Mouse (Mus musculus) embryonic facial prominence, embryonic 13.5 days (tissue): ENCODE measurements around the gene Sft2d1. TPM values are rescaled to one million over a fixed set of nuclear protein-coding genes. Genes with fewer than 3 reads are reported as not detected.

Experiments used
- ATAC-seq: fragments of 200-750 bp; cut with Nextera tagmentation; 2 replicates; pipeline ENCODE4 v1.8.0; 2017; ENCODE audit warnings: low read depth; ENCODE audit not compliant: insufficient number of reproducible peaks, insufficient read depth, low FRiP score, low TSS enrichment
- H3K27ac ChIP-seq: fragments of 300-500 bp; sonication (generic); 2 replicates; pipeline ENCODE4 v1.5.1; 2015; ENCODE audit warnings: moderate library complexity, mild to moderate bottlenecking, inconsistent platforms
- H3K27me3 ChIP-seq: fragments of 300-500 bp; sonication (generic); 2 replicates; pipeline ENCODE4 v1.6.1; 2015; ENCODE audit warnings: mild to moderate bottlenecking, inconsistent platforms
- H3K36me3 ChIP-seq: fragments of 300-500 bp; sonication (generic); 2 replicates; pipeline ENCODE4 v1.6.1; 2015; ENCODE audit warnings: mild to moderate bottlenecking, inconsistent platforms
- H3K4me1 ChIP-seq: fragments of 300-500 bp; sonication (generic); 2 replicates; pipeline ENCODE4 v1.6.1; 2015; ENCODE audit warnings: inconsistent platforms
- H3K4me2 ChIP-seq: fragments of 300-500 bp; sonication (generic); 2 replicates; pipeline ENCODE4 v1.6.1; 2015; ENCODE audit warnings: moderate library complexity, mild to moderate bottlenecking, inconsistent platforms
- H3K4me3 ChIP-seq: fragments of 300-500 bp; sonication (generic); 2 replicates; pipeline ENCODE4 v1.5.1; 2015; ENCODE audit warnings: mild to moderate bottlenecking, inconsistent platforms
- H3K9ac ChIP-seq: fragments of 300-500 bp; sonication (generic); 2 replicates; pipeline ENCODE4 v1.6.1; 2015; ENCODE audit warnings: mild to moderate bottlenecking, inconsistent platforms
- H3K9me3 ChIP-seq: fragments of 300-500 bp; sonication (generic); 2 replicates; pipeline ENCODE4 v1.6.1; 2016; ENCODE audit warnings: inconsistent platforms
- WGBS: fragments of 180-500 bp; shearing (Covaris S2); methylation state at CpG from one replicate; pipeline ENCODE4 v1.1.7; 2015; ENCODE audit warnings: mixed read lengths; 5-methylcytosine and 5-hydroxymethylcytosine counted together
- polyA plus RNA-seq: library from polyadenylated mRNA; unstranded; fragments of >200 nt; fragmentation: Nextera tagmentation; extraction: Ambion mirVana; gene quantifications from 2 replicates; pipeline ENCODE4 v1.2.1, GENCODE M21; 2015

Gene Sft2d1
- polyA plus RNA-seq, 1 experiment from 2014 or later, result 67.8 TPM

DNA sequence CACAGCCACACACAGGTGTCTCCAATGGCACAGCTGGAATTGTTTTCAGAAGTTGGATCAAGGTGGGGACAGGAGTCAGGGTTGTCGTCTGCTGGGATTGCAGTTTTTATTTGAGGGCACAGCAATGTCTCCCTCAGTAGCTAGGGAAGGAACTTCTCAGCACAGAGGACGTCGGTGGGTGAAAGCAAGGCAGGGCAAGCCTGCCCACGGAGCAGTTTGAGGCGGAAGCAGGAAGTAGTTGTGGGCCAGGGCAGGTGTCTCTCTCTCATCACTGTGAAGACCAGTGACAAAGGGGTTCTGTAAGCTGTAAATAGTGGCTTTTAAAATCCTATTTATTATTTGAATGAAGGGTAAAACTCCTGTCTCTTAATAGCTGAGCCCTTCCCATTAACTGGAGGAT lies 31.8 kb downstream of the Sft2d1 start:
- 50% methylated on average over 5 of the region's 5 CpGs for WGBS
- Histone ChIP-seq H3K27me3 (peaks cover 48% of the 10 kb centered on the region), H3K27ac (no peak overlapping the region), H3K4me1 (peaks cover 13% of the 10 kb centered on the region), H3K9me3 (no peaks in the 10 kb centered on the region), H3K9ac (no peak overlapping the region), H3K4me3 (no peak overlapping the region), H3K4me2 (no peak overlapping the region), H3K36me3 (no peaks in the 10 kb centered on the region)
- no peak for ATAC-seq

- Histone ChIP-seq H3K4me2 (no peak overlapping the region), H3K36me3 (no peaks in the 10 kb centered on the region), H3K27ac (no peak overlapping the region), H3K27me3 (peaks cover 45% of the 10 kb centered on the region), H3K9me3 (no peaks in the 10 kb centered on the region), H3K4me1 (peaks cover 13% of the 10 kb centered on the region), H3K4me3 (no peak overlapping the region), H3K9ac (no peak overlapping the region)
- ATAC-seq, result no peak
- WGBS, result 73% methylated on average over 6 of the region's 6 CpGs
Observed at GRCm38 (mm10) chr17:8343416-8343815, 32.5 kb downstream of the Sft2d1 start.

- WGBS, result 62% methylated on average over 5 of the region's 5 CpGs
Observed at GRCm38 (mm10) chr17:8347765-8348285, 36.9 kb downstream of the Sft2d1 start.

GRCm38 (mm10) chr17:8348941-8349340 lies 38.0 kb downstream of the Sft2d1 start:
- no peak overlapping the region for H3K4me2 ChIP-seq
- H3K36me3 ChIP-seq, result no peaks in the 10 kb centered on the region
- H3K4me3 ChIP-seq, result no peak overlapping the region
- no peak for ATAC-seq
- no peak overlapping the region for H3K27ac ChIP-seq
- H3K27me3 ChIP-seq, result no peaks in the 10 kb centered on the region
- no peaks in the 10 kb centered on the region for H3K9me3 ChIP-seq
- H3K4me1 ChIP-seq, result no peaks in the 10 kb centered on the region
- 87% methylated on average over 4 of the region's 4 CpGs for WGBS
- no peak overlapping the region for H3K9ac ChIP-seq

More at GRCm38 (mm10) chr17:8347765-8348285, 36.9 kb downstream of the Sft2d1 start:
- H3K27me3 ChIP-seq, result peaks cover under 1% of the 10 kb centered on the region
- H3K4me2 ChIP-seq, result no peak overlapping the region
- no peak overlapping the region for H3K9ac ChIP-seq
- ATAC-seq, result no peak
- no peaks in the 10 kb centered on the region for H3K4me1 ChIP-seq
- H3K27ac ChIP-seq, result no peak overlapping the region
- no peak overlapping the region for H3K4me3 ChIP-seq
- no peaks in the 10 kb centered on the region for H3K9me3 ChIP-seq
- no peaks in the 10 kb centered on the region for H3K36me3 ChIP-seq

DNA sequence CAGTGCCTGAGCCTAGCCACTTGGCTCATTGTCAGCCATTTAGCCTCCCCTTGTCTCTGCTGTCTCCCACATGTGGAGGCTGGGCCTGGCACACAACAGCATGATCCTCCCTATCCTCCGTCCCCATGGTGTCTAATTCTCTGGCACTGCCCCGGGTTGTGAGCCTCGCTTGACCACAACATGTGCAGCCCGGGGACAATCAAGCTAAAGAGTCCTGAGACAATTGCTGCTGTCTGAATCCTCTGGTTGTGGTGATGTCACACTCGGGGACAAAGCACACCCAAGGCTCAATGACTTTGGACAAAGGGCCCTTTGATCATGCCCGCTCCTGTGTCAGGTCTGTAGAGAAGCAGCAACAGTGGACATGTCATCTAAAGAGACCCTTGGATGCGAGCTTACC lies 40.2 kb downstream of the Sft2d1 start:
- H3K9me3 ChIP-seq, result no peaks in the 10 kb centered on the region
- H3K27me3 ChIP-seq, result no peaks in the 10 kb centered on the region
- no peak overlapping the region for H3K27ac ChIP-seq
- WGBS, result 60% methylated on average over 7 of the region's 7 CpGs
- H3K4me2 ChIP-seq, result no peak overlapping the region
- no peaks in the 10 kb centered on the region for H3K4me1 ChIP-seq
- H3K36me3 ChIP-seq, result no peaks in the 10 kb centered on the region
- H3K4me3 ChIP-seq, result no peak overlapping the region
- ATAC-seq, result no peak
- no peak overlapping the region for H3K9ac ChIP-seq

DNA sequence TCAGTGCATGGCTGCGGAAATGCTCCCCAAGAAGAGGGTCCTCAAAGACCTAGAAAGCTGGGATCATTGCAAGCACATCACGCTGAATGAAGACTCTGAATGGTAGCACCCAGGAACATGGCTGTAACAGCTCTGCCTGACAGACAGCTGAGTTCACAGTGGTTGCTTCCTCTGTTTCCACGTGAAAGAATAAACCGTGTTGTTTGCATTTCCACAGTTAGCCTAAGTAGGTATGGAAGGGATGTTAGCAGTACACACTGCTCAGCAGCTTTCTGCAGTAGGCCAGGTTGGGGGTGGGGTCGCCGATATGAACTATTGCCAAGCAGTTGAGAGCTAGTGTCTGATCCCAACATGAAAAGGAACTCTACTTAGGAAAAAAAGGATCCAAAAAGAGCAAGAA lies 44.8 kb downstream of the Sft2d1 start, which contains the start of gene T2:
TSS of gene T2 (plus strand) at position 301 of the 400 bp plus-strand sequence.
- peaks cover 8% of the 10 kb centered on the region; the same call in 1 of the 2 replicates for H3K4me1 ChIP-seq
- H3K27ac ChIP-seq, result no peak within 1 kb of the TSS
- H3K4me3 ChIP-seq, result no peak within 1 kb of the TSS
- H3K4me2 ChIP-seq, result no peak within 1 kb of the TSS
- WGBS, result 76% methylated on average over 6 of the region's 6 CpGs
- H3K27me3 ChIP-seq, result no peaks in the 10 kb centered on the region
- no peaks in the 10 kb centered on the region for H3K9me3 ChIP-seq
- no peak for ATAC-seq
- no peaks in the 10 kb centered on the region for H3K36me3 ChIP-seq
- H3K9ac ChIP-seq, result no peak within 1 kb of the TSS

GRCm38 (mm10) chr17:8357498-8357897 lies 46.6 kb downstream of the Sft2d1 start:
- Histone ChIP-seq H3K4me2 (no peak overlapping the region), H3K4me3 (no peak overlapping the region), H3K27me3 (no peaks in the 10 kb centered on the region), H3K9me3 (no peaks in the 10 kb centered on the region), H3K27ac (no peak overlapping the region), H3K9ac (no peak overlapping the region), H3K36me3 (no peaks in the 10 kb centered on the region), H3K4me1 (peaks cover 23% of the 10 kb centered on the region)
- no peak for ATAC-seq
- WGBS, result 76% methylated on average over 6 of the region's 6 CpGs

DNA sequence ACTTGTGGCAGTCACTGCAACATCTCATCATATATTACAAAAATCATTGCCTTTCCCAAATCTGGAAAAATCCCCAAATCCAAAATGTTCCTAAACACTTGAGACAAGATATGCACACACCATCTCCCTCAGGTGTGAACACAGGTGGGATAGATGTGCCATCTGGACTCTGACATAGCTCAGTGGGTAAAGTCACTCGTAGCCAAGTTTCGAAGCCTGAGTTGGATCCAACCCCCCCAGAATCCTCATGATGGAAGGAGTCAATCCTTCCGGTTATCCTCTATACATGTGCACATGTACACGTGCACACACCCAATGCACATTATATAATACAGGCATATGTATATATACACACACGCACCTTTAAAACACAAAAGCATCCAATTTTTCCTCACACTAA lies 50.0 kb downstream of the Sft2d1 start:
- H3K4me2 ChIP-seq, result no peak overlapping the region
- H3K4me3 ChIP-seq, result no peak overlapping the region
- ATAC-seq, result no peak
- H3K36me3 ChIP-seq, result no peaks in the 10 kb centered on the region
- no peak overlapping the region for H3K27ac ChIP-seq
- H3K9ac ChIP-seq, result no peak overlapping the region
- no peaks in the 10 kb centered on the region for H3K9me3 ChIP-seq
- H3K4me1 ChIP-seq, result peaks cover 25% of the 10 kb centered on the region
- WGBS, result 89% methylated on average over 5 of the region's 5 CpGs
- H3K27me3 ChIP-seq, result 0 out of 2 replicates have a peak, but pooled peaks cover 2% of the 10 kb centered on the region

- WGBS, result 60% methylated on average over 10 of the region's 10 CpGs
Observed at GRCm38 (mm10) chr17:8361281-8362103, 50.6 kb downstream of the Sft2d1 start.

GRCm38 (mm10) chr17:8367514-8368480 lies 56.9 kb downstream of the Sft2d1 start:
- 13% methylated on average over 20 of the region's 20 CpGs for WGBS
- 0 out of 2 replicates have a peak, but pooled peaks have one; percentile 48 for ATAC-seq

More at GRCm38 (mm10) chr17:8361281-8362103, 50.6 kb downstream of the Sft2d1 start:
- no peaks in the 10 kb centered on the region for H3K36me3 ChIP-seq
- no peaks in the 10 kb centered on the region for H3K9me3 ChIP-seq
- ATAC-seq, result no peak
- H3K9ac ChIP-seq, result no peak overlapping the region
- 0 out of 2 replicates have a peak, but pooled peaks cover 2% of the 10 kb centered on the region for H3K27me3 ChIP-seq
- no peak overlapping the region for H3K4me3 ChIP-seq
- H3K4me2 ChIP-seq, result no peak overlapping the region
- peaks cover 26% of the 10 kb centered on the region for H3K4me1 ChIP-seq
- H3K27ac ChIP-seq, result no peak overlapping the region

DNA sequence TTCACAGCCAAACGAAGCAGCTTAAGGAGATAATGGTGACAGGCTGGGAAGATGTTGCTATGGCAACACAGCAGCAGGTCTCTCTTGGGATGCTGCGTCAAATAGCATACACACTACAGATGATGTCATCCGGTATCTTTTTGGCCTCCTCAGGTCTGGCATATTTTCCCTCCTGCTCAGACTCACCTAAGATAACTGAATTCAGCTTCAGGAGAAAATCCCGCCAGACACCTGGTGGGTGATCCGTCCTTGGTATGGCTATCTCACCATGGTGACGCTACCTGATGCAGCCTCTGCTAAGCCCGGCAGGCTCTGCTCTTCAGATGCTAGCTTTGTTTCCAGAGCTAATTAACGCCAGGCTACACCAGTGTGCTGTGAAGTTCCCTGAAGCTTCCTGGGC lies 57.7 kb downstream of the Sft2d1 start:
- Histone ChIP-seq H3K27me3 (no peaks in the 10 kb centered on the region), H3K4me3 (no peak overlapping the region), H3K4me2 (peak overlapping the region; percentile 47), H3K27ac (no peak overlapping the region), H3K9me3 (no peaks in the 10 kb centered on the region), H3K9ac (no peak overlapping the region), H3K36me3 (no peaks in the 10 kb centered on the region), H3K4me1 (peaks cover 52% of the 10 kb centered on the region)
- WGBS, result 19% methylated on average over 8 of the region's 8 CpGs
- peak; percentile 32; the same call in 1 of the 2 replicates for ATAC-seq

More at GRCm38 (mm10) chr17:8367514-8368480, 56.9 kb downstream of the Sft2d1 start:
- Histone ChIP-seq H3K27ac (peak overlapping the region; percentile 81), H3K4me1 (peaks cover 52% of the 10 kb centered on the region), H3K9ac (peak overlapping the region; percentile 52), H3K4me2 (peak overlapping the region; percentile 47), H3K9me3 (no peaks in the 10 kb centered on the region), H3K4me3 (peak overlapping the region; percentile 9; the same call in 1 of the 2 replicates), H3K27me3 (0 out of 2 replicates have a peak, but pooled peaks cover 2% of the 10 kb centered on the region), H3K36me3 (no peaks in the 10 kb centered on the region)
